In genomic region chr17:84880946-84881345, GRCm38 (mm10) we compare ENCODE assay signal across 19 mouse cellular contexts.
A peak's percentile ranks its signal among the peaks of the same experiment; 100 is the strongest.
DNase-seq lines count a peak whose midpoint lies in the region; ATAC-seq lines count a peak whose summit lies in the region.
"Had no signal": no experiment of that assay in that cellular context is flagged by ENCODE, and none has a peak within 500 bp of the region (broad histone marks: within the 10 kb centered on the region; RNA-seq: fewer than 3 reads in every experiment).

No protein-coding gene starts in this region.

- peak; percentile 29 for ATAC-seq in inflammation-experienced regulatory T-cells, adult 6 months
- ATAC-seq: forebrain, embryonic 13.5 days had no signal

- peak; percentile 42 for DNase-seq in CD4-positive, CD25-positive, alpha-beta regulatory T cell, adult 2 months (ENCODE audit: low read depth, low spot score)
- peak; percentile 24 for DNase-seq in T-cell, adult 2 months (ENCODE audit: low spot score)
- DNase-seq in natural killer cell, adult 2 months (ENCODE audit: low spot score in 2 of 2): peak; percentile 82 to 93
- no peak for DNase-seq in kidney, adult 8-10 months
- no peak for DNase-seq in urinary bladder, postnatal 4 days (ENCODE audit: low spot score in 2 of 2)
- DNase-seq: adrenal gland, postnatal 25 days; cerebellum, adult 11-12 months; cerebellum, postnatal 14 days; gastrocnemius, postnatal 14 days; heart, adult 18-20 months; heart, postnatal 4 days; kidney, adult 9 months; kidney, postnatal 10 days; layer of hippocampus, postnatal 36 days; right cerebral cortex, postnatal 25 days; thymus, adult 2 months; thymus, postnatal 36 days had no signal

Comparison
In these comparisons a context has a peak if more than half of its experiments do, and no peak if none do; other contexts are left out.
1. DNase-seq: peak in CD4-positive, CD25-positive, alpha-beta regulatory T cell, adult 2 months (single experiment), T-cell, adult 2 months (single experiment) and natural killer cell, adult 2 months (2 of 2); none in kidney, adult 8-10 months (0 of 2) and urinary bladder, postnatal 4 days (0 of 2).